Mouse (Mus musculus) heart, postnatal 0 days (tissue): Measurements from ENCODE around the gene Tox2. TPM values are rescaled to one million over a fixed set of nuclear protein-coding genes. Genes with fewer than 3 reads are reported as not detected.

Experiments
- ATAC-seq: fragments of 200-750 bp; cut with Nextera tagmentation; 2 replicates; pipeline ENCODE4 v1.8.0; 2017; ENCODE audit warnings: low read depth, moderate number of reproducible peaks, moderate library complexity; ENCODE audit not compliant: insufficient read depth
- DNase-seq: peaks from one replicate; pipeline ENCODE4 v3.0.0-alpha.2; 2016; ENCODE audit warnings: low spot score
- H3K27ac ChIP-seq: fragments of 300-500 bp; sonication (generic); 2 replicates; pipeline ENCODE4 v1.5.1; 2014; ENCODE audit warnings: low read depth, mild to moderate bottlenecking
- H3K27me3 ChIP-seq: fragments of 300-500 bp; sonication (generic); 2 replicates; pipeline ENCODE4 v1.6.1; 2014; ENCODE audit warnings: low read length, mixed read lengths; ENCODE audit not compliant: control insufficient read depth, insufficient read depth
- H3K36me3 ChIP-seq: fragments of 300-500 bp; sonication (generic); replicated peaks from 2 replicates; pipeline ENCODE4 v1.6.1; 2014; ENCODE audit warnings: low read length, mixed read lengths; ENCODE audit not compliant: control insufficient read depth, insufficient read depth
- H3K4me1 ChIP-seq: fragments of 300-500 bp; sonication (generic); 2 replicates; pipeline ENCODE4 v1.6.1; 2014; ENCODE audit warnings: antibody characterized with exemption; ENCODE audit not compliant: control insufficient read depth, insufficient read depth
- H3K4me2 ChIP-seq: fragments of 300-500 bp; sonication (generic); 2 replicates; pipeline ENCODE4 v1.6.1; 2014; ENCODE audit warnings: low read depth, mild to moderate bottlenecking, low read length, moderate library complexity
- H3K4me3 ChIP-seq: fragments of 300-500 bp; sonication (generic); 2 replicates; pipeline ENCODE4 v1.5.1; 2014; ENCODE audit warnings: low read depth, low read length
- H3K9ac ChIP-seq: fragments of 300-500 bp; sonication (generic); replicated peaks from 2 replicates; pipeline ENCODE4 v1.6.1; 2014; ENCODE audit warnings: low read depth, low read length, mixed read lengths
- H3K9me3 ChIP-seq: fragments of 300-500 bp; sonication (generic); replicated peaks from 2 replicates; pipeline ENCODE4 v1.6.1; 2016; ENCODE audit warnings: low read length; ENCODE audit not compliant: control insufficient read depth
- CTCF ChIP-seq: IDR thresholded peaks from 2 replicates; pipeline ENCODE4 v1.5.1; 2016; ENCODE audit warnings: antibody characterized with exemption, control low read depth, low read depth
- EP300 ChIP-seq: IDR thresholded peaks from 2 replicates; pipeline ENCODE4 v1.6.1; 2016; ENCODE audit warnings: antibody characterized with exemption, low read depth
- WGBS: fragments of 180-500 bp; shearing (Covaris S2); extraction: QIAGEN DNeasy Blood & Tissue Kit; methylation state at CpG from one replicate; pipeline ENCODE4 v1.1.7; 2014; 5-methylcytosine and 5-hydroxymethylcytosine counted together
- polyA plus RNA-seq: library from polyadenylated mRNA; unstranded; fragments of >200 nt; fragmentation: Nextera tagmentation; extraction: Ambion mirVana; gene quantifications from 2 replicates; pipeline ENCODE4 v1.2.1, GENCODE M21; 2015
- total RNA-seq: library from RNA; depleted of rRNA; stranded (reverse); fragments of >200 nt; gene quantifications from 2 replicates; pipeline ENCODE4 v1.2.3, GENCODE M21; 2014; ENCODE audit warnings: low replicate concordance

Gene Tox2
- total and polyA plus RNA-seq, 2 experiments from 2014 or later = 0.19 to 1.7 TPM

DNA sequence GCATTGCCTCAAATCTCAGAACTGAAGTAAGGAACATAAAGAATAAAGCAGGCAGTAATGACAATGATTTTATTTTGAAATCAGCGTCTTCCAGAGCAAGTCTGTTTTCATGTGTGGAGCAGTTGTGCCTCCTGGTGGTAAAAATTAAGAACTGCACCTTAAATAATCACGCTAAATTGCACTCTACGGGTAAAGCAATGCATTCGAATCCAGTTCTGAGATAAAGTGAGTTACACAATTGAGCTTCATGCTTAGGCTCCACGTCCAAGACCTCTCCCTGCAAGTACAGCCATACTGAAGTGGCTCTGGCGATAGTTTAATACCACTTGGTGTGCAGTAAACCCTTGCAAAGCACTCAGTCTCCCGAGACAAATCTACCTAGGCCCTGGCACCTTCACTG is 127.8 kb downstream of the Tox2 start:
- Histone ChIP-seq H3K4me3 (no peak overlapping the region), H3K27me3 (no peaks in the 10 kb centered on the region), H3K27ac (no peak overlapping the region), H3K9ac (no peak overlapping the region), H3K4me2 (no peak overlapping the region), H3K9me3 (no peaks in the 10 kb centered on the region), H3K4me1 (no peaks in the 10 kb centered on the region), H3K36me3 (peaks cover 16% of the 10 kb centered on the region; the same call in 1 of the 2 replicates)
- TF ChIP-seq CTCF = peak; percentile 79
- TF ChIP-seq EP300 = no peak
- whole genome bisulfite sequencing = 23% methylated on average over 7 of the region's 7 CpGs
- ATAC-seq (no peak), DNase-seq (peak; percentile 40)

- no peak for ATAC-seq
- 70% methylated on average over 6 of the region's 6 CpGs for WGBS
- H3K9ac ChIP-seq = no peak overlapping the region
Observed at GRCm38 (mm10) chr2:163331423-163331822, 128.5 kb downstream of the Tox2 start.

DNA sequence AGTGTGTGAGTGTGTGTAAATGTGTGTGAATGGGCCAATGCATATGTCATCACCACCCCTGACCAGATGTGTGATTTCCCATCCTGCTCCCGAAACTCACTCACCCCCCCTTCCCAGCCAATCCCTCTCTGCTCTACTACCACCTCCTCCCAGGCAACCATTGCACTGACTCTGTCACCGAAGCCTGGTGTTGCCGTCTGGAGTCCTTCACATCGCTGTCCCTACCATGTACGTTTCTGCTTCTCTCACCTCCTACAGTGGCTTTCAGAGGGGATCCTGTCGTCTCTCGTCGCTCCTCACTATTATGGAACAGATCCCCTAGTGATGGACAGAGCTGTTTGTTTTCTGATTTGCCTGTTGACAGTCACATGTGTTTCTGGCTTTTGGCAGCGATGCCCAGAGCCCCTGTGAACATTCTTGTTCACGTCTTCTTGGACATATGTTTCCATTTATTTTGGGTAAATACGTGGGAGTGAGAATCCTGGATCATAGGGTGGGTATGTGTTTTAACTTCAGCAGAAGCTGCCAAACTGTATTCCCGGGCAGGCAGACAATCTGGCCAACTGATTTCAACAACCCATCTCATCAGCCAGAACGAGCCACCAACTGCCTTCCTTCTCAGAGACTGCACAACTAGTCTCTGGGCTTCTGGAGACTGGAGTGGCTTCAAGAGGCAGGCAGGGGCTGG is 129.6 kb downstream of the Tox2 start:
- Histone ChIP-seq H3K4me3 (no peak overlapping the region), H3K9ac (no peak overlapping the region), H3K27me3 (no peaks in the 10 kb centered on the region), H3K4me2 (no peak overlapping the region), H3K27ac (no peak overlapping the region), H3K4me1 (no peaks in the 10 kb centered on the region), H3K9me3 (no peaks in the 10 kb centered on the region), H3K36me3 (peaks cover 34% of the 10 kb centered on the region; the same call in 1 of the 2 replicates)
- ATAC-seq = peak; percentile 7; the same call in 1 of the 2 replicates
- WGBS = 23% methylated on average over 13 of the region's 13 CpGs
- DNase-seq = no peak
- TF ChIP-seq CTCF (no peak), EP300 (no peak)

More at GRCm38 (mm10) chr2:163331423-163331822, 128.5 kb downstream of the Tox2 start:
- Histone ChIP-seq H3K4me3 (no peak overlapping the region), H3K36me3 (peaks cover 23% of the 10 kb centered on the region; the same call in 1 of the 2 replicates), H3K9me3 (no peaks in the 10 kb centered on the region), H3K4me1 (no peaks in the 10 kb centered on the region), H3K27me3 (no peaks in the 10 kb centered on the region), H3K27ac (no peak overlapping the region), H3K4me2 (no peak overlapping the region)
- TF ChIP-seq CTCF (no peak), EP300 (no peak)
- no peak for DNase-seq

DNA sequence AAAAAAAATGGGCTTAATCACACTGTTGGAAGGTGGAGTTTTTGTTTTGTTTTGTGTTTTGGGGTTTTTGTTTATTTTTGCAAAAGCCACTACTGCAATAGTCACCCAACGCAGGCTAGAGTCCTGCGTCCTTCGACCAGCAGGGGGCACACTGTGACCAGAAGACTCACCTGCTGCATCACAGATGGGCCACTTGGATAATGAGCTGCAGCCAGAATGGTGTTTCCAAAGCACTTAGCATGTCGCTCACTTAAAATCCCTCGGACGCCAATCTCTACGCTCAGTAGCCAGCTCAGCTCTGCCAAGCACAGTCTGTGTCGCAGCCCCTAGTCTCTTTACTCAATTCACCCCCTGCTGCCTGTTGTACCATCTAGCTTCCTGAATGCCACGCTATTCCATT is 137.3 kb downstream of the Tox2 start:
- H3K36me3 ChIP-seq = peaks cover 64% of the 10 kb centered on the region

GRCm38 (mm10) chr2:163343671-163344070 is 140.7 kb downstream of the Tox2 start:
- Histone ChIP-seq H3K36me3 (peaks cover 43% of the 10 kb centered on the region), H3K4me1 (peaks cover 12% of the 10 kb centered on the region; the same call in 1 of the 2 replicates), H3K4me3 (no peak overlapping the region), H3K27ac (peak overlapping the region; percentile 12; the same call in 1 of the 2 replicates), H3K27me3 (peaks cover 10% of the 10 kb centered on the region), H3K9me3 (no peaks in the 10 kb centered on the region), H3K4me2 (no peak overlapping the region), H3K9ac (no peak overlapping the region)
- no peak for TF ChIP-seq EP300
- TF ChIP-seq CTCF = peak; percentile 44
- no peak for ATAC-seq
- no peak for DNase-seq
- WGBS = 84% methylated on average over 4 of the region's 4 CpGs

More for the DNA sequence above, 137.3 kb downstream of the Tox2 start:
- H3K27ac ChIP-seq = peak overlapping the region; percentile 54
- no peak overlapping the region for H3K4me2 ChIP-seq
- peaks cover 5% of the 10 kb centered on the region; the same call in 1 of the 2 replicates for H3K4me1 ChIP-seq
- no peak overlapping the region for H3K4me3 ChIP-seq
- peaks cover 11% of the 10 kb centered on the region for H3K27me3 ChIP-seq
- peak; percentile 90 for TF ChIP-seq CTCF
- no peak for TF ChIP-seq EP300
- DNase-seq = peak; percentile 73
- H3K9me3 ChIP-seq = no peaks in the 10 kb centered on the region
- ATAC-seq = peak; percentile 50
- 14% methylated on average over 9 of the region's 9 CpGs for WGBS
- H3K9ac ChIP-seq = no peak overlapping the region
